Mouse (Mus musculus) bone marrow macrophage, adult 2 months (primary cell): ENCODE results near the gene Tbx1. TPM values are rescaled to one million over a fixed set of nuclear protein-coding genes. Genes with fewer than 3 reads are reported as not detected.

Experiments used
- H3K27ac ChIP-seq: 2 replicates; pipeline ENCODE4 v1.5.1; 2012; ENCODE audit warnings: low read depth, low read length; ENCODE audit not compliant: insufficient read depth
- H3K4me1 ChIP-seq: 2 replicates; pipeline ENCODE4 v1.6.1; 2012; ENCODE audit warnings: low read length; ENCODE audit not compliant: control insufficient read depth, insufficient read depth
- H3K4me3 ChIP-seq: 2 replicates; pipeline ENCODE4 v1.5.1; 2012; ENCODE audit warnings: mild to moderate bottlenecking, low read length, moderate library complexity; ENCODE audit not compliant: insufficient read depth
- CTCF ChIP-seq: IDR thresholded peaks from 2 replicates; pipeline ENCODE4 v1.5.1; 2012; ENCODE audit warnings: low read depth, mild to moderate bottlenecking, low read length, moderate library complexity
- POLR2A ChIP-seq: IDR thresholded peaks from 2 replicates; pipeline ENCODE4 v1.6.1; 2012; ENCODE audit warnings: mild to moderate bottlenecking, low read depth, low read length, borderline replicate concordance
- polyA plus RNA-seq: library from polyadenylated mRNA; stranded (reverse); fragments of >200 nt; gene quantifications from 2 replicates; pipeline ENCODE4 v1.2.4, GENCODE M21; 2012; ENCODE audit not compliant: missing spikeins, insufficient read depth, insufficient read length

The Tbx1 gene
- polyA plus RNA-seq, 1 experiment: not detected

- TF ChIP-seq CTCF: no peak
- TF ChIP-seq POLR2A: no peak
- no peak overlapping the region for H3K4me3 ChIP-seq
- no peak overlapping the region for H3K27ac ChIP-seq
- no peaks in the 10 kb centered on the region for H3K4me1 ChIP-seq
These were observed 2.4 kb downstream of the Tbx1 start for GRCm38 (mm10) chr16:18587847-18588737.

- Histone ChIP-seq H3K4me1 (no peaks in the 10 kb centered on the region), H3K27ac (no peak overlapping the region), H3K4me3 (no peak overlapping the region)
- TF ChIP-seq POLR2A (no peak), CTCF (no peak)
These were observed 3.4 kb downstream of the Tbx1 start for GRCm38 (mm10) chr16:18586906-18587546.

- Histone ChIP-seq H3K4me1 (no peaks in the 10 kb centered on the region), H3K27ac (no peak overlapping the region), H3K4me3 (no peak overlapping the region)
- TF ChIP-seq CTCF (no peak), POLR2A (no peak)
These were observed 4.2 kb downstream of the Tbx1 start for GRCm38 (mm10) chr16:18586076-18586905.

- H3K27ac ChIP-seq: no peak overlapping the region
- TF ChIP-seq CTCF: no peak
- TF ChIP-seq POLR2A: no peak
- no peaks in the 10 kb centered on the region for H3K4me1 ChIP-seq
- no peak overlapping the region for H3K4me3 ChIP-seq
These were observed 4.8 kb downstream of the Tbx1 start for GRCm38 (mm10) chr16:18585676-18586075.

DNA sequence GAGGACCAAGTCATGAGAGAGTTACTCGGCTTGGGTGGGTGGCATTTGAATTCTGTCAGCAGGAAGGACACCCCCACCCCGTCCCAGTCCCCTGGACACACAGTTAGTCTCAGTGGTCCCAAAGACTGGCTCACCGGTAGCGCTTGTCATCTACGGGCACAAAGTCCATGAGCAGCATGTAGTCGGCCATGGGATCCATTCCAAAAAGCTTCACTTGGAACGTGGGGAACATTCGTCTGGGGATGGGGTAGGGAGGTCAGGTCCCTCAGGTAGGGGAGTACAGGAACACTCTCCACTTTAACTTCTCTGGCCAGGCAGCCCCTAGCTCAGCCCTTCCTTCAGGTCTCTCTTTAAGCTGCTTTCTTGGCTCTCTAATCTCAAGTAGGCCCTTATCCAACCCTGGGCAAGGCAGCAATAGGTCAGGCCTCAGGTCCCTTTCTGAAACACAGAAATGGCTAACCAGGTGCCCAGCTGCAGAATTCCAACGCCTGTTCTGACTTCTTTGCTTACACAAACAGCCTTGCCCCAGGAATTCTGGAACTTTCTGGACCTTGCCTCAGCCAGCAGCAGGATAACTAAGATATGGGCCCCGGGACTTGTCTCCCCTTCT lies 5.5 kb downstream of the Tbx1 start:
- no peak overlapping the region for H3K4me3 ChIP-seq
- no peak overlapping the region for H3K27ac ChIP-seq

DNA sequence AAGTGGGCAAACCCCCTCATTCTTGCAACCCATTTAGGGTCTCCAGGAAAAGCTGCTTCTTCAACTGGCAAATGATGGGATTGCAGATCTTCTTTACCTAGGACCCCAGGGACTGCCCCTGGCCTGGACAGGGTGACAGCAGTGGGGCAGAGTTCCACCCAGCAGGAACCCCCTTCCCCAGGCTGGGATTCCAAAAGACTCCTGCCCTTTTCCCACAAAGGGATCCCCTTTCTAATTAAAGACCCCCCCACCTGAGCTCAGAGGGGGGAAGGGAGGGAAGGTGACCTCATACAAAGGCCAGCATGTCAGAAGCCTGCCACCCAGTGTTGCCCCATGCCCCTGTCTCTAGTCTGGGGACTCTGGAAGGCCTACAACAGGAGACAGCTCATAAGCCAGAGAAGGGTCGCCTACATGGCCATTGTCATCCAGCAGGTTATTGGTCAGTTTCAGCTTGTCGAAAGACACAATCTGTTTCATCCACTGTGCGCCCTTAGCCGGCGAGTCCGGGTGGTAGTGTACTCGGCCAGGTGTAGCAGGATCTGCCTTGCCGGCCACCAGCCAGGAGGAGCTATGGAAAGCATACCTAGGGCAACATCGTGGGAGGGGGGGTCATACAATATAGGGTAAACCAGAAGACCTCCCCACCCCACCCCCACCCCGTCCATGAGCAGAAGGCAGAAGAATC lies 6.7 kb downstream of the Tbx1 start:
- no peak overlapping the region for H3K4me3 ChIP-seq
- no peaks in the 10 kb centered on the region for H3K4me1 ChIP-seq
- no peak overlapping the region for H3K27ac ChIP-seq
- TF ChIP-seq CTCF (no peak), POLR2A (no peak)

More for the DNA sequence above, 5.5 kb downstream of the Tbx1 start:
- H3K4me1 ChIP-seq: no peaks in the 10 kb centered on the region
- no peak for TF ChIP-seq CTCF
- TF ChIP-seq POLR2A: no peak

DNA sequence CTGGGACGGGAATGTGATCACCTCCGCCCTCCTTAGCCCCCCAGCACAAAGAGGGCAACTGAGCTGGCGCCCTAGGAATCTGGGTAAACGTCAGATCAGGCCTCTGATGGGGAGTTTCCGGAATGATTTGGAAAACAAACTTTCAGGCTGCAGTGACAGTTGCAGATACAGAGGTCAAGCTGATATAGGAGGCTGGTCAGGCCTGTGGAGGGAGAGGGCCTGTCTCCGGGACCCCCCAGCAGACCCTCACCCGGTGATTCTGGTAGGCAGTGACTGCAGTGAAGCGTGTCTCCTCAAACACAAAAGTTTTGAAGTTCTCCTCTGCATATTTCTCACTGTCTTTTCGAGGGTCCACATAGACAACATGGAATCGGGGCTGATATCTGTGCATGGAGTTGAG lies 7.3 kb downstream of the Tbx1 start:
- TF ChIP-seq CTCF: no peak
- no peak for TF ChIP-seq POLR2A
- no peak overlapping the region for H3K27ac ChIP-seq

GRCm38 (mm10) chr16:18582426-18583148 lies 7.9 kb downstream of the Tbx1 start:
- no peak overlapping the region for H3K4me3 ChIP-seq
- no peak for TF ChIP-seq CTCF
- no peak for TF ChIP-seq POLR2A
- H3K27ac ChIP-seq: no peak overlapping the region
- H3K4me1 ChIP-seq: no peaks in the 10 kb centered on the region

More for the DNA sequence above, 7.3 kb downstream of the Tbx1 start:
- H3K4me3 ChIP-seq: no peak overlapping the region
- H3K4me1 ChIP-seq: no peaks in the 10 kb centered on the region
